Mouse (Mus musculus) erythroblast, embryonic 14.5 days (primary cell): ENCODE measurements around the gene Rreb1.

ENCODE experiments used
- GATA1 ChIP-seq: IDR thresholded peaks from 2 replicates; pipeline ENCODE4 v1.6.1; 2012; ENCODE audit warnings: low read length, inconsistent platforms, mixed read lengths
- TAL1 ChIP-seq: IDR thresholded peaks from 3 replicates; pipeline ENCODE4 v1.6.1; 2012; ENCODE audit warnings: low read length, inconsistent platforms, mixed read lengths

DNA sequence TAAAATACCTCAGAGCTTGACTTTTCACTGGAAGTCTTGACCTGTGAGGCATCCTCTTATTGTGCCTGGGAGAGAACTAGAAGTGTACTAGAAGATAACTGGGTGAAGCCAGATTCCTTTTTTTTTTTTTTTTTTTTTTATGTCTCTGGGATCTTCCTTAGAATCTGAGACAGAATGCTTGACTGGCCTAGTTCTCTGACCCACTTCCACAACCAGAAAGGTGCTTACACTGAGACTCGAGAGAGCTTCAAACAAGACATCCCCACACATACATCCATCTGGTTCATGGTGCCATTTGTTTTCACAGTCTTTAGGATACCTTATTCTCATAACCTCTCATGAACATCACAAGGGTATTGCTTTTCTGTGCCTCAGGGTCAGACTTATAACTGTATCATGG is 118.2 kb downstream of the Rreb1 start:
- TF ChIP-seq GATA1 (no peak), TAL1 (no peak)
